Comparison of ENCODE assay signal across 8 mouse cellular contexts in the genomic region with DNA sequence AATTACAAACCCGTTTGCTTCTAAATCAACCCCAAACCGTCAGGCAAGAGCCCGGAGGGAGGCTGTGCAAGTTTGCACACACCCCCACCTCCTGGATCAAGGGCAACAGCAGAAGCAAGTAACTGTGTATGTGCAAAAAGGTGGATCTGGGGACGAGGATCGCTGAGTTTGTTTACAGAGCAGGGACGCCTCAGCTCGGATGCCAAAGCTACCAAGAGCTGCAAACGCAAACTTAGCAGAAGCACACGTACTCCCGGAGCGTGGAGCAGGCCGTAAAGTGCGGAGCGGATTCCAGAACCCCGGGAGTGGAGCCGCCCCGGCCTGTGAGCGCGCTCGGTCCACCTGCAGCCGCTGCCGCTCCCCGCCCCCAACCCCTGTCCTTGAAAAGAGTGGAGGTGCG. TPM values are rescaled to one million over a fixed set of nuclear protein-coding genes. Genes with fewer than 3 reads are reported as not detected.
DNase-seq lines count a peak whose midpoint lies in the region; ATAC-seq and TF ChIP-seq lines count a peak whose summit lies in the region.

No protein-coding gene starts in this region.

- CTCF ChIA-PET in Patski (lab: Charles Lee), result interaction anchor here (1.1 to 1.4 kb wide), 4 partner anchors 128 to 514 kb away, joined by 3 to 6 read pairs (median 4); no protein-coding TSS in a partner anchor

- TF ChIP-seq CTCF in Patski (IDR thresholded peaks at IDR 0.05), result no peak

- H3K9me3 ChIP-seq in hindbrain, embryonic 14.5 days (ENCODE audit: control insufficient read depth, low read length), result no peaks in the 10 kb centered on the region

- H3K27ac ChIP-seq in hindbrain, embryonic 14.5 days, result peak overlapping the region; percentile 99

- ATAC-seq in Patski, result peak; percentile 66
- peak; percentile 86 for ATAC-seq in hindbrain, embryonic 14.5 days (ENCODE audit: low FRiP score)

- DNase-seq in Patski (ENCODE audit: low read depth, low spot score), result peak; percentile 78
- peak; percentile 99 to 100 for DNase-seq in cerebellum, postnatal 25 days
- DNase-seq in frontal cortex, postnatal 25 days (ENCODE audit: low spot score in 2 of 2), result peak; percentile 95 to 97
- peak; percentile 96 for DNase-seq in hindbrain, embryonic 14.5 days (ENCODE audit: low spot score)
- DNase-seq in layer of hippocampus, postnatal 36 days, result peak; percentile 94 to 95
- DNase-seq in lung, postnatal 36 days, result peak; percentile 96
- peak; percentile 86 for DNase-seq in retina, postnatal 7 days (ENCODE audit: low read depth, low spot score)
- DNase-seq in urinary bladder, adult 2 months (ENCODE audit: low spot score), result peak; percentile 84

- peak overlapping the region; percentile 84 for H3K4me3 ChIP-seq in hindbrain, embryonic 14.5 days (replicated peaks; ENCODE audit: low read length)

- H3K4me2 ChIP-seq in hindbrain, embryonic 14.5 days (replicated peaks), result peak overlapping the region; percentile 72

- in situ Hi-C loops in Patski (cut with MboI; ENCODE audit: low pct_unique_long_range_greater_than_20kb), result loop anchor here (5.0 to 10.0 kb wide), 5 partner anchors 547 to 1217 kb away; no protein-coding TSS in a partner anchor

- peaks cover 21% of the 10 kb centered on the region; the same call in 1 of the 2 replicates for H3K4me1 ChIP-seq in hindbrain, embryonic 14.5 days (replicated peaks; ENCODE audit: control insufficient read depth, insufficient read depth, low read length)

- H3K36me3 ChIP-seq in hindbrain, embryonic 14.5 days (replicated peaks; ENCODE audit: control insufficient read depth, insufficient read depth), result 0 out of 2 replicates have a peak, but pooled peaks cover 6% of the 10 kb centered on the region

- peak overlapping the region; percentile 96 for H3K9ac ChIP-seq in hindbrain, embryonic 14.5 days

- POLR2A ChIA-PET in Patski (lab: Charles Lee), result interaction anchor here (1.3 to 3.2 kb wide), 3 partner anchors 155 to 210 kb away, joined by 4 to 11 read pairs (median 4); no protein-coding TSS in a partner anchor

- no peaks in the 10 kb centered on the region for H3K27me3 ChIP-seq in Patski
- H3K27me3 ChIP-seq in hindbrain, embryonic 14.5 days (ENCODE audit: control insufficient read depth, insufficient read depth, low read length), result no peaks in the 10 kb centered on the region

- under 1% methylated on average over 24 of the region's 24 CpGs for WGBS in hindbrain, embryonic 14.5 days

RNA-seq across cellular contexts. Expression of a gene that starts 0.9 kb away (rescaled TPM):
- polyA plus RNA-seq in Patski (2021), result 163 TPM
- polyA plus RNA-seq in hindbrain, embryonic 14.5 days (2014; fragmentation: Nextera tagmentation; extraction: Ambion mirVana), result 82.2 and 85.3 TPM in 2 replicates
- 10 to 100 TPM; 38.8 to 39.7 TPM for total RNA-seq in layer of hippocampus, postnatal 36 days (2021)
- polyA plus RNA-seq in urinary bladder, adult 2 months (2012; rRNA removed), result 21.5 and 24.2 TPM in 2 replicates

Comparison
In these comparisons a context has a peak if more than half of its experiments do, and no peak if none do; other contexts are left out.
1. Peak in every context shown above with its lines: DNase-seq, ATAC-seq, H3K4me3 ChIP-seq and H3K27ac ChIP-seq.